ENCODE assay signal across 26 mouse cellular contexts in the genomic region with DNA sequence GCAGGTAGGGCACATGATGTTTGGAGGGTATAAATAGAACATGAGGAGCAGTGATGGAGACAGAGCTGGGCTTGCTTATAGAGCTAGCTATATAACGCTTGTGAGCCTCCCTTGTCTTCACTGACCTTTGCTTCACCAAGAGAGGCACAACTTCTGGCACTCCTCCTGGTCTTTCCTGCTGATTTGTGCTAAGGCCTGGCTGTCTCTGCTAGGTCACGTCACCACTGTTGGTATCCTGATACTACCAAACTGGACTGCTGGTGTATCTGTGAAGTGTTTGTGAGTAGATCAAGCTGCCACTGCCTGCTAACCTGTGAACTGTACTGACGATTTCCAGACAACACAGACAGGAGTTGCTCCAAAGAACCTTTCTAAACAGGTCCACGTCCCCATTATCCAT. TPM values are rescaled to one million over a fixed set of nuclear protein-coding genes. Genes with fewer than 3 reads are reported as not detected.
DNase-seq lines count a peak whose midpoint lies in the region; ATAC-seq and TF ChIP-seq lines count a peak whose summit lies in the region.
"Had no signal": no experiment of that assay in that cellular context is flagged by ENCODE, and none has a peak within 500 bp of the region (broad histone marks: within the 10 kb centered on the region; RNA-seq: fewer than 3 reads in every experiment).

No protein-coding gene starts in this region.

- DNase-seq in gastrocnemius, adult 2 months, result peak; percentile 51
- no peak for DNase-seq in gastrocnemius, postnatal 25 days
- peak; percentile 28 for DNase-seq in kidney, adult 2 months
- no peak for DNase-seq in kidney, adult 9 months
- DNase-seq in brain, adult 2 months (ENCODE audit: low read depth, low spot score), result peak; percentile 82
- no peak for DNase-seq in adrenal gland, postnatal 36 days
- DNase-seq: cerebellum, adult 9-11 months; lung, adult 18-20 months; right cerebral cortex, postnatal 4 days had no signal

- H3K4me1 ChIP-seq in kidney, adult 2 months (ENCODE audit: control insufficient read depth, insufficient read depth, low read length), result peaks cover 6% of the 10 kb centered on the region; the same call in 1 of the 2 replicates
- peaks cover 18% of the 10 kb centered on the region for H3K4me1 ChIP-seq in heart, embryonic 16.5 days (ENCODE audit: control insufficient read depth, insufficient read depth, low read length)
- H3K4me1 ChIP-seq: embryonic facial prominence, embryonic 13.5 days; hindbrain, embryonic 12.5 days had no signal

- peak overlapping the region; percentile 31 for H3K27ac ChIP-seq in gastrocnemius, adult 2 months
- H3K27ac ChIP-seq in kidney, adult 2 months (ENCODE audit: insufficient read depth, low read depth, low read length), result no peak overlapping the region
- peak overlapping the region; percentile 70 for H3K27ac ChIP-seq in heart, embryonic 16.5 days (ENCODE audit: low read length)
- H3K27ac ChIP-seq: embryonic facial prominence, embryonic 13.5 days; hindbrain, embryonic 12.5 days; stomach, postnatal 0 days had no signal

- no peak for TF ChIP-seq CTCF in gastrocnemius, adult 2 months (IDR thresholded peaks at IDR 0.05)
- TF ChIP-seq CTCF in kidney, adult 2 months (conservative IDR thresholded peaks at IDR 0.05; ENCODE audit: insufficient read depth, insufficient read length, low read depth, low read length), result no peak

- intact Hi-C loops in gastrocnemius, adult 2 months (cut with DNase I), result no loop called here

- no peaks in the 10 kb centered on the region for H3K36me3 ChIP-seq in kidney, adult 2 months (ENCODE audit: control insufficient read depth, insufficient read depth, low read length)
- H3K36me3 ChIP-seq in heart, embryonic 16.5 days (ENCODE audit: control insufficient read depth, insufficient read depth), result 0 out of 2 replicates have a peak, but pooled peaks cover 3% of the 10 kb centered on the region

- H3K4me3 ChIP-seq in gastrocnemius, adult 2 months, result no peak overlapping the region
- no peak overlapping the region for H3K4me3 ChIP-seq in kidney, adult 2 months (ENCODE audit: insufficient read depth, low read depth, low read length)
- H3K4me3 ChIP-seq in heart, embryonic 16.5 days (ENCODE audit: low read length), result no peak overlapping the region
- H3K4me3 ChIP-seq: embryonic facial prominence, embryonic 13.5 days; hindbrain, embryonic 12.5 days had no signal

- H3K9ac ChIP-seq in heart, embryonic 16.5 days (ENCODE audit: low read length), result no peak overlapping the region
- H3K9ac ChIP-seq: embryonic facial prominence, embryonic 13.5 days; hindbrain, embryonic 12.5 days had no signal

- H3K9me3 ChIP-seq in heart, embryonic 16.5 days (replicated peaks; ENCODE audit: control insufficient read depth, low read length), result no peaks in the 10 kb centered on the region
- H3K9me3 ChIP-seq: embryonic facial prominence, embryonic 13.5 days; hindbrain, embryonic 12.5 days had no signal

- no peaks in the 10 kb centered on the region for H3K27me3 ChIP-seq in kidney, adult 2 months (replicated peaks; ENCODE audit: control insufficient read depth, insufficient read depth, low read length)
- H3K27me3 ChIP-seq in heart, embryonic 16.5 days (ENCODE audit: control insufficient read depth, insufficient read depth, low read length), result no peaks in the 10 kb centered on the region
- H3K27me3 ChIP-seq: CH12.LX; embryonic facial prominence, embryonic 13.5 days; hindbrain, embryonic 12.5 days had no signal

- no peak overlapping the region for H3K4me2 ChIP-seq in heart, embryonic 16.5 days (ENCODE audit: low read depth, low read length)
- H3K4me2 ChIP-seq: embryonic facial prominence, embryonic 13.5 days; hindbrain, embryonic 12.5 days had no signal

- TF ChIP-seq POLR2A in kidney, adult 2 months (IDR thresholded peaks at IDR 0.05; ENCODE audit: low read depth, low read length), result no peak

- ATAC-seq in heart, embryonic 16.5 days (replicated peaks; ENCODE audit: extremely low read depth, insufficient read depth, low FRiP score), result peak; percentile 76
- ATAC-seq: forebrain, embryonic 14.5 days had no signal

- WGBS in kidney, adult 2 months, result 63% methylated on average over 4 of the region's 4 CpGs
- 32% methylated on average over 4 of the region's 4 CpGs for WGBS in heart, embryonic 16.5 days

RNA-seq across cellular contexts. Expression of a gene that starts 16.3 kb away (rescaled TPM):
- total RNA-seq in gastrocnemius, adult 2 months (2021), result under 1 TPM; 0.15 to 0.56 TPM
- total RNA-seq in gastrocnemius, postnatal 25 days (2021), result under 1 TPM in 1 of 2 experiments, not detected in 1; 0.16 TPM
- polyA plus RNA-seq in kidney, adult 2 months (2012; rRNA removed), result 7.7 and 10.3 TPM in 2 replicates
- polyA plus RNA-seq in heart, embryonic 16.5 days (2015; fragmentation: Nextera tagmentation; extraction: Ambion mirVana), result 0.14 and 0.32 TPM in 2 replicates
- under 1 TPM; 0.20 to 0.40 TPM for total RNA-seq in adrenal gland, postnatal 36 days (2021)
- polyA plus RNA-seq: stomach, postnatal 0 days had no signal

RNA-seq across cellular contexts. Expression of a gene that starts 18.8 kb away (rescaled TPM):
- total RNA-seq in gastrocnemius, adult 2 months (2021), result under 1 TPM; 0.10 to 0.17 TPM
- under 1 TPM in 1 of 2 experiments, not detected in 1; 0.13 TPM for total RNA-seq in gastrocnemius, postnatal 25 days (2021)
- polyA plus RNA-seq in kidney, adult 2 months (2012; rRNA removed), result 0.12 and 0.14 TPM in 2 replicates
- 0.04 and 0.05 TPM in 2 replicates for polyA plus RNA-seq in heart, embryonic 16.5 days (2015; fragmentation: Nextera tagmentation; extraction: Ambion mirVana)
- total RNA-seq in adrenal gland, postnatal 36 days (2021), result under 1 TPM; 0.10 to 0.13 TPM
- total RNA-seq: CH12.LX; midbrain, postnatal 0 days; neutrophil, adult 5-6 weeks had no signal
- polyA plus RNA-seq: embryonic facial prominence, embryonic 13.5 days; kidney, embryonic 14.5 days had no signal

RNA-seq across cellular contexts. Expression of a gene that starts 23.2 kb away (rescaled TPM):
- 10 to 100 TPM; 22.2 to 26.4 TPM for total RNA-seq in gastrocnemius, adult 2 months (2021)
- total RNA-seq in gastrocnemius, postnatal 25 days (2021), result 10 to 100 TPM; 23.0 to 24.7 TPM
- 99.8 and 127 TPM in 2 replicates for polyA plus RNA-seq in kidney, adult 2 months (2012; rRNA removed)
- polyA plus RNA-seq in heart, embryonic 16.5 days (2015; fragmentation: Nextera tagmentation; extraction: Ambion mirVana), result 46.9 and 55.2 TPM in 2 replicates
- 10 to 100 TPM; 61.7 to 67.5 TPM for total RNA-seq in adrenal gland, postnatal 36 days (2021)

RNA-seq across cellular contexts. Expression of a gene that starts 23.3 kb away (rescaled TPM):
- total RNA-seq in gastrocnemius, adult 2 months (2021), result not detected
- not detected for total RNA-seq in gastrocnemius, postnatal 25 days (2021)
- 0.05 and 0.27 TPM in 2 replicates for polyA plus RNA-seq in kidney, adult 2 months (2012; rRNA removed)
- polyA plus RNA-seq in heart, embryonic 16.5 days (2015; fragmentation: Nextera tagmentation; extraction: Ambion mirVana), result not detected in 2 replicates
- not detected for total RNA-seq in adrenal gland, postnatal 36 days (2021)
- total RNA-seq: adrenal gland, postnatal 4 days; CH12.LX; gastrocnemius, postnatal 4 days; layer of hippocampus, postnatal 25 days; left cerebral cortex, postnatal 14 days; MEL; midbrain, postnatal 0 days; neutrophil, adult 5-6 weeks had no signal
- polyA plus RNA-seq: kidney, embryonic 14.5 days; large intestine, adult 2 months; midbrain, postnatal 0 days; stomach, postnatal 0 days; thymus, postnatal 0 days; urinary bladder, adult 2 months had no signal

RNA-seq across cellular contexts. Expression of a gene that starts 36.0 kb away (rescaled TPM):
- total RNA-seq in gastrocnemius, adult 2 months (2021), result 1 to 10 TPM; 6.1 to 6.4 TPM
- total RNA-seq in gastrocnemius, postnatal 25 days (2021), result 1 to 10 TPM; 5.1 to 6.1 TPM
- polyA plus RNA-seq in kidney, adult 2 months (2012; rRNA removed), result 14.2 and 16.2 TPM in 2 replicates
- polyA plus RNA-seq in heart, embryonic 16.5 days (2015; fragmentation: Nextera tagmentation; extraction: Ambion mirVana), result 31.6 and 32.7 TPM in 2 replicates
- 10 to 100 TPM; 13.9 to 16.7 TPM for total RNA-seq in adrenal gland, postnatal 36 days (2021)

Comparison
In these comparisons a context has a peak if more than half of its experiments do, and no peak if none do; other contexts are left out.
1. DNase-seq: peak in gastrocnemius, adult 2 months (single experiment), kidney, adult 2 months (single experiment) and brain, adult 2 months (single experiment); none in gastrocnemius, postnatal 25 days (single experiment), kidney, adult 9 months (single experiment) and adrenal gland, postnatal 36 days (0 of 2).